Mouse (Mus musculus) brain, embryonic 14.5 days (tissue): ENCODE measurements around the gene Abcd4.

Source experiments
- CTCF ChIP-seq: fragments of 200-500 bp; IDR thresholded peaks from 2 replicates; pipeline ENCODE4 v1.5.1; 2012; ENCODE audit warnings: inconsistent platforms, mild to moderate bottlenecking, moderate library complexity, borderline replicate concordance; ENCODE audit not compliant: insufficient read depth, insufficient read length; ENCODE audit errors: extremely low read depth
- POLR2A ChIP-seq: fragments of 200-500 bp; IDR thresholded peaks from 2 replicates; pipeline ENCODE4 v1.6.1; 2012; ENCODE audit warnings: mild to moderate bottlenecking, inconsistent platforms, borderline replicate concordance; ENCODE audit not compliant: poor library complexity, insufficient read depth, insufficient read length, severe bottlenecking; ENCODE audit errors: extremely low read depth

DNA sequence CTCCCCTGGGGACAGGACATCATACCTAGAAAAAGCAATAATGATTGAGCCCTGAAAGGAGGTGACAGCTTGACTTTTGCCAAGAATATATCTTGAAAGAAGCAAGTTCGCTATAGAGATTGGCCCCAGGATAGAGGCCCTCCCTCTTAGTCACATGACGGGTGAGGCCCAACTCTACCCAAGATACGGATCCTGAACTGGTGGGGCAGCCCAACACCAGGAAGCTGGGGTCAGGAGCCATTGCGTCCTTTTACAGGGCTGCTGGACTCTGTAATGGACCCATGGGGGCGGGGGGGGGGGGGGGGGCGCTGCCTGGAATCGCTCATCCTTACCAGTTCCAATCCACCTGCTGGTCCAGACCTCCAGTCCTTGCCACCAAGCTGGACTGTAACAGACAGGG lies 13.2 kb downstream of the Abcd4 start:
- no peak for TF ChIP-seq CTCF
- TF ChIP-seq POLR2A: no peak
